Mouse (Mus musculus): ENCODE measurements at regions not wholly inside any gene's neighbourhood (a gene's known extent, or its start where the extent isn't known, plus 50 kb on each side); places are given as distances from the start of the nearest gene placed in this dataset.
"Not testable (repeated sequence)": the region's sequence is repeated elsewhere in the genome, so short reads cannot be mapped to it uniquely, and the experiment has no call there.

GRCm38 (mm10) chr9:11441241-11441997 lies 536.8 kb upstream of the Cntn5 start:
- H3K4me1 ChIP-seq; H3K27me3 ChIP-seq (ENCODE audit: poor library complexity, severe bottlenecking); H3K9me3 ChIP-seq; H3K27ac ChIP-seq; DNase-seq (ENCODE audit: extremely low spot score, low spot score); H3K36me3 ChIP-seq (replicated peaks); H3K4me3 ChIP-seq: not testable (repeated sequence)
- WGBS = 52% methylated on average over 10 of the region's 10 CpGs

GRCm38 (mm10) chr9:11436443-11437167 lies 532.0 kb upstream of the Cntn5 start:
- peaks cover 8% of the 10 kb centered on the region; the same call in 1 of the 2 replicates for H3K4me1 ChIP-seq

DNA sequence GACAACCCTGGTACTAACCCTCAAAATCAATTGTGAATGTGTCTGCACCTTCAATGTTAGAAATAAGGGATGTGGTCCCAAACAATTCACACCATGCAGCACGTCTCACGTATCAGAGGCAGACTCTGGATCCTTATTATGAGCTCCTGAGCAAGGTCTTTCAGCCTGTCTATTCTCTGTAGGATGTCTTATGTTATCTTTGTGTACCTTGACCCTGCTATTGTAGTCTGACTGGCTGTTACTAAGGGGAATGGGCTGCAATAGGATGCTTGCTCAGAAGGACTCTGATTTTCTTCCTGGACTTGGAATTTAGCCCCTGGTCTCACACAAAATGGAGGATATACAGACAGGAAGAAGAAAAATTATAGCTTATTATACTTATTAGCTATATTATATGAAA lies 531.4 kb upstream of the Cntn5 start:
- no peak for DNase-seq (ENCODE audit: extremely low spot score, low spot score)
- Histone ChIP-seq H3K27ac (no peak overlapping the region), H3K4me3 (no peak overlapping the region), H3K27me3 (ENCODE audit: poor library complexity, severe bottlenecking) (no peaks in the 10 kb centered on the region), H3K4me1 (0 out of 2 replicates have a peak, but pooled peaks cover 2% of the 10 kb centered on the region), H3K36me3 (replicated peaks) (no peaks in the 10 kb centered on the region), H3K9me3 (no peaks in the 10 kb centered on the region)
- WGBS = 86% methylated on average over 2 of the region's 2 CpGs

More at GRCm38 (mm10) chr9:11436443-11437167, 532.0 kb upstream of the Cntn5 start:
- Histone ChIP-seq H3K27me3 (ENCODE audit: poor library complexity, severe bottlenecking) (no peaks in the 10 kb centered on the region), H3K4me3 (no peak overlapping the region), H3K9me3 (no peaks in the 10 kb centered on the region), H3K27ac (no peak overlapping the region), H3K36me3 (replicated peaks) (no peaks in the 10 kb centered on the region)
- DNase-seq (ENCODE audit: extremely low spot score, low spot score) = no peak
- 86% methylated on average over 1 of the region's 1 CpGs for WGBS

- Histone ChIP-seq H3K4me3 (no peak overlapping the region), H3K27ac (no peak overlapping the region), H3K9me3 (no peaks in the 10 kb centered on the region), H3K27me3 (ENCODE audit: poor library complexity, severe bottlenecking) (no peaks in the 10 kb centered on the region), H3K4me1 (no peaks in the 10 kb centered on the region), H3K36me3 (replicated peaks) (no peaks in the 10 kb centered on the region)
- 30% methylated on average over 2 of the region's 2 CpGs for WGBS
- no peak for DNase-seq (ENCODE audit: extremely low spot score, low spot score)
Observed at GRCm38 (mm10) chr9:11435019-11435418, 530.4 kb upstream of the Cntn5 start.

GRCm38 (mm10) chr9:11426473-11426872 lies 521.9 kb upstream of the Cntn5 start:
- H3K27ac ChIP-seq = no peak overlapping the region
- no peaks in the 10 kb centered on the region for H3K27me3 ChIP-seq (ENCODE audit: poor library complexity, severe bottlenecking)
- no peaks in the 10 kb centered on the region for H3K36me3 ChIP-seq (replicated peaks)
- WGBS = 85% methylated on average over 3 of the region's 3 CpGs
- no peak for DNase-seq (ENCODE audit: extremely low spot score, low spot score)
- H3K4me1 ChIP-seq = no peaks in the 10 kb centered on the region
- H3K9me3 ChIP-seq = no peaks in the 10 kb centered on the region
- no peak overlapping the region for H3K4me3 ChIP-seq

- 89% methylated on average over 2 of the region's 2 CpGs for WGBS
- H3K27me3 ChIP-seq (ENCODE audit: poor library complexity, severe bottlenecking) = no peaks in the 10 kb centered on the region
Observed at GRCm38 (mm10) chr9:11396829-11397228, 492.3 kb upstream of the Cntn5 start.

DNA sequence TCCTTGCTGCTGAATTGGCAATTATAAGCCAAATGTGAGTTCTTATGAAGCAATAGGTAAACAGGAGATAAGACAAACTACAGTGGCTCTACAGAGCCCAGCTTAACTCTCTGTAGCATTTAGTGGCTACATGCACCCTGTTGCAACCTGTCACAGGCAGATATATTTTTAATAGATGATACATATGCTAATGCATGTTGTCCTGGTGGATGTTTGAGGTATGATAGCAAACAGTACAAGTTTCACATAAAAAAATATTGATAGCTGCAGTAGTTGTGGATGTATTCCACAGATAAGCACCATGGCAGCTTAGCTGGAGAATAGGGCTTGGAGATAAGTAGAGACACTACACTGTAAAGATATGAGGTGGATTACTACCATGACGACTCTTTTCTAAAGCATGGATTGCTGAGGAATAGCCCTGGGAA lies 477.1 kb upstream of the Cntn5 start:
- Histone ChIP-seq H3K9me3 (no peaks in the 10 kb centered on the region), H3K4me1 (no peaks in the 10 kb centered on the region)
- WGBS = 97% methylated on average over 1 of the region's 1 CpGs

More at GRCm38 (mm10) chr9:11396829-11397228, 492.3 kb upstream of the Cntn5 start:
- H3K36me3 ChIP-seq (replicated peaks) = no peaks in the 10 kb centered on the region
- H3K27ac ChIP-seq = no peak overlapping the region
- DNase-seq (ENCODE audit: extremely low spot score, low spot score) = no peak
- H3K4me3 ChIP-seq = no peak overlapping the region
- H3K4me1 ChIP-seq = no peaks in the 10 kb centered on the region
- H3K9me3 ChIP-seq = no peaks in the 10 kb centered on the region

GRCm38 (mm10) chr9:11380531-11380930 lies 476.0 kb upstream of the Cntn5 start:
- no peaks in the 10 kb centered on the region for H3K27me3 ChIP-seq (ENCODE audit: poor library complexity, severe bottlenecking)
- no peak overlapping the region for H3K4me3 ChIP-seq
- H3K4me1 ChIP-seq = no peaks in the 10 kb centered on the region
- no peaks in the 10 kb centered on the region for H3K9me3 ChIP-seq
- 86% methylated on average over 7 of the region's 7 CpGs for WGBS
- no peak overlapping the region for H3K27ac ChIP-seq
- no peaks in the 10 kb centered on the region for H3K36me3 ChIP-seq (replicated peaks)
- DNase-seq (ENCODE audit: extremely low spot score, low spot score) = no peak

More for the DNA sequence above, 477.1 kb upstream of the Cntn5 start:
- no peaks in the 10 kb centered on the region for H3K36me3 ChIP-seq (replicated peaks)
- H3K4me3 ChIP-seq = no peak overlapping the region
- no peaks in the 10 kb centered on the region for H3K27me3 ChIP-seq (ENCODE audit: poor library complexity, severe bottlenecking)
- H3K27ac ChIP-seq = no peak overlapping the region
- DNase-seq (ENCODE audit: extremely low spot score, low spot score) = no peak

- Histone ChIP-seq H3K27me3 (ENCODE audit: poor library complexity, severe bottlenecking) (no peaks in the 10 kb centered on the region), H3K27ac (no peak overlapping the region), H3K9me3 (no peaks in the 10 kb centered on the region), H3K36me3 (replicated peaks) (no peaks in the 10 kb centered on the region), H3K4me1 (no peaks in the 10 kb centered on the region), H3K4me3 (no peak overlapping the region)
- 87% methylated on average over 4 of the region's 4 CpGs for WGBS
- no peak for DNase-seq (ENCODE audit: extremely low spot score, low spot score)
Observed at GRCm38 (mm10) chr9:11378046-11378445, 473.5 kb upstream of the Cntn5 start.

DNA sequence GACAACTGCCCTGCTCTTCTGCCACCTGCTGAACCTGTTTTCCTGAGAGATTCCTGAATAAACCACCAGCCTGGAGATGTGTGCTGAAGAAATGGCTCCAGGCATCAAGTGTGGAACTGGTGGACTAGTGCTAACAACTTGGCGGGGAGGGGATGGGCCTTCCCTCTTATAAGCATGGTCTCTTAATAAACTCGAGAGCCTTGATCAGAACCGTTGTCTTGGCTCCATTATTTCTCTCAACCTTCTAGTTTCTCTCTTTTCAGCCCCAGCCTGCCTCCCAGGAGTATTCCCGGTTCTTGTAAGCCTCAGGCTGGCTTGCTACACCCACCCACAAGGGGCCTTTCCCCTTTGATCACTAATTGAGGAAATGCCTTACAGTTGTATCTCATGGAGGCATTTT lies 473.0 kb upstream of the Cntn5 start:
- no peak overlapping the region for H3K4me3 ChIP-seq
- H3K27me3 ChIP-seq (ENCODE audit: poor library complexity, severe bottlenecking) = no peaks in the 10 kb centered on the region
- no peak overlapping the region for H3K27ac ChIP-seq
- 70% methylated on average over 4 of the region's 4 CpGs for WGBS
- H3K36me3 ChIP-seq (replicated peaks) = no peaks in the 10 kb centered on the region
- no peak for DNase-seq (ENCODE audit: extremely low spot score, low spot score)
- no peaks in the 10 kb centered on the region for H3K9me3 ChIP-seq
- no peaks in the 10 kb centered on the region for H3K4me1 ChIP-seq

- Histone ChIP-seq H3K9me3 (no peaks in the 10 kb centered on the region), H3K27me3 (ENCODE audit: poor library complexity, severe bottlenecking) (no peaks in the 10 kb centered on the region), H3K4me3 (no peak overlapping the region), H3K36me3 (replicated peaks) (no peaks in the 10 kb centered on the region), H3K4me1 (no peaks in the 10 kb centered on the region), H3K27ac (no peak overlapping the region)
- DNase-seq (ENCODE audit: extremely low spot score, low spot score) = no peak
- 85% methylated on average over 2 of the region's 2 CpGs for WGBS
Observed at GRCm38 (mm10) chr9:11373294-11373903, 468.8 kb upstream of the Cntn5 start.

GRCm38 (mm10) chr9:11368056-11368455 lies 463.5 kb upstream of the Cntn5 start:
- no peaks in the 10 kb centered on the region for H3K4me1 ChIP-seq
- no peak overlapping the region for H3K4me3 ChIP-seq
- DNase-seq (ENCODE audit: extremely low spot score, low spot score) = no peak
- H3K36me3 ChIP-seq (replicated peaks) = no peaks in the 10 kb centered on the region
- H3K27me3 ChIP-seq (ENCODE audit: poor library complexity, severe bottlenecking) = no peaks in the 10 kb centered on the region
- 70% methylated on average over 1 of the region's 1 CpGs for WGBS
- H3K27ac ChIP-seq = no peak overlapping the region
- no peaks in the 10 kb centered on the region for H3K9me3 ChIP-seq

GRCm38 (mm10) chr9:11328900-11329299 lies 424.3 kb upstream of the Cntn5 start:
- no peak for DNase-seq (ENCODE audit: extremely low spot score, low spot score)
- no peak overlapping the region for H3K4me3 ChIP-seq
- WGBS = 90% methylated on average over 4 of the region's 4 CpGs
- H3K4me1 ChIP-seq = no peaks in the 10 kb centered on the region
- no peaks in the 10 kb centered on the region for H3K9me3 ChIP-seq
- no peaks in the 10 kb centered on the region for H3K27me3 ChIP-seq (ENCODE audit: poor library complexity, severe bottlenecking)
- H3K27ac ChIP-seq = no peak overlapping the region
- H3K36me3 ChIP-seq (replicated peaks) = no peaks in the 10 kb centered on the region
